Mouse (Mus musculus): Measurements from ENCODE around the gene Cuedc1.

Cuedc1 gene

GRCm38 (mm10) chr11:88086737-88087627, 10.9 kb upstream of the Cuedc1 start:
- DNase-seq (ENCODE audit: low read depth, low spot score) = peak; percentile 96

DNA sequence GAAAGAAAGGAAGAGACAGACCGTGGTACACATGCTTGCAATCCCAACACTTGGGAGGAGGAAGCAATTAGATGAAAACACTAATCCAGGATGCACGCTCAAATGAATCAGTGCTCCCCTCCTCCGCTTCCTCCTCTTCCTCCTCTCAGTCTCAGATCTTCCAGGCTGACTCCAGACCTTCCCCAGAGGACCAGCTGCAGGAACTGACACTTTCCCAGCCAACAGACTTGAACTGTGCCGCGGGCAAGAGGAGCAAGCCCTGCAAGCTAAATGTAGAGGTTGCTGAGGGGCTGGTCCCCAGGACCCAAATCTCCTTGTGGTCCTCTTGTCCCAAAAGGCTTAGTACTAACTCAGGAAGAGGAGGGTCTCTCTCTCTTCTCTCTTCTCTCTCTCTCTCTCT, 8.7 kb upstream of the Cuedc1 start:
- no peak for DNase-seq (ENCODE audit: low read depth, low spot score)

GRCm38 (mm10) chr11:88090293-88090692, 7.6 kb upstream of the Cuedc1 start:
- DNase-seq (ENCODE audit: low read depth, low spot score) = no peak

DNA sequence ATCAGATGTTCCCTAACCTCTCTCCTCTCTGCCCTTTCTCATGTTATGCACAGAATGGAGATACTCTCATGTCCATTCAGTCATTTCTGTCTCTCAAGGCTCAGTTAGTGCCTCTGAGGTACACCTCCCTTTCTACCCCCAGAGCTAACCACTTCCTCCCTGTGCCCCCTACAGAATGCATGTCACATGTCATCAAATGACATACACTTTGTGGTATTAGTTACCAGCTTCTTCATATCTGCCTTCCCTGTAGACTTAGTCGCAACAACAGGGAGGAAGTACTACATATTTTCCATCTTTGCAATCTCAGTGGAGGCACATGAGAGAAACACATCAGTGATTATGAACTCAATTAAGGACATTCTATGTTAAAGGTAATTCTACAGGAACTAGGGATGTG, 5.9 kb upstream of the Cuedc1 start:
- no peak for DNase-seq (ENCODE audit: low read depth, low spot score)

GRCm38 (mm10) chr11:88097173-88097572, 685 bp upstream of the Cuedc1 start:
- no peak for DNase-seq (ENCODE audit: low read depth, low spot score)

GRCm38 (mm10) chr11:88098787-88099598, 1.1 kb downstream of the Cuedc1 start:
- peak; percentile 47 for DNase-seq (ENCODE audit: low read depth, low spot score)

DNA sequence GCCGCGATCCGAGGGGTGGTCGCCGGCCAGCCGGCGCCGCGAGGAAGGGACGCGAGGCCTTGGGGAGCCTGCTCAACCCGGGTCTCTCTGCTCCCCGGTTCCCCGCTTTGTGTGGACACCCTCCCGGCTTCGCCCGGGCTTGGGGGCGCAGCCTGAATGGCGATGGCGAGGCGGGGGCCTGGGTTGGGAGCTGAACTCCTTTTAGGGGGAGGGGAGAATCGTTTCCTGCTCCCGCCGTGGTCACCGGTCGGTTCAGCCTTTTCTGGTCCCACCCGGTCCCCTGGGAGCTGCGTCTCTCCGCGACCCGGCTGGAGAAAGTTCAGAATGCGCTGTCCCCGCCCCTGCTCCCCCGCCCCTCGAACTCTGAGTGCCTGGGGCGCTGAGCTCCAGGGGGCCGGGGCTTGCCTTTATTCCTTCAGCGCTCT, 1.8 kb downstream of the Cuedc1 start:
- no peak for DNase-seq (ENCODE audit: low read depth, low spot score)

GRCm38 (mm10) chr11:88100170-88100569, 2.3 kb downstream of the Cuedc1 start:
- DNase-seq (ENCODE audit: low read depth, low spot score) = no peak

GRCm38 (mm10) chr11:88103214-88103941, 5.5 kb downstream of the Cuedc1 start:
- no peak for DNase-seq (ENCODE audit: low read depth, low spot score)

- DNase-seq (ENCODE audit: low read depth, low spot score) = no peak
These were observed 7.8 kb downstream of the Cuedc1 start for GRCm38 (mm10) chr11:88105494-88106291.

- no peak for DNase-seq (ENCODE audit: low read depth, low spot score)
These were observed 8.4 kb downstream of the Cuedc1 start for GRCm38 (mm10) chr11:88106292-88106554.

- no peak for DNase-seq (ENCODE audit: low read depth, low spot score)
These were observed 9.5 kb downstream of the Cuedc1 start for GRCm38 (mm10) chr11:88107365-88107764.

DNA sequence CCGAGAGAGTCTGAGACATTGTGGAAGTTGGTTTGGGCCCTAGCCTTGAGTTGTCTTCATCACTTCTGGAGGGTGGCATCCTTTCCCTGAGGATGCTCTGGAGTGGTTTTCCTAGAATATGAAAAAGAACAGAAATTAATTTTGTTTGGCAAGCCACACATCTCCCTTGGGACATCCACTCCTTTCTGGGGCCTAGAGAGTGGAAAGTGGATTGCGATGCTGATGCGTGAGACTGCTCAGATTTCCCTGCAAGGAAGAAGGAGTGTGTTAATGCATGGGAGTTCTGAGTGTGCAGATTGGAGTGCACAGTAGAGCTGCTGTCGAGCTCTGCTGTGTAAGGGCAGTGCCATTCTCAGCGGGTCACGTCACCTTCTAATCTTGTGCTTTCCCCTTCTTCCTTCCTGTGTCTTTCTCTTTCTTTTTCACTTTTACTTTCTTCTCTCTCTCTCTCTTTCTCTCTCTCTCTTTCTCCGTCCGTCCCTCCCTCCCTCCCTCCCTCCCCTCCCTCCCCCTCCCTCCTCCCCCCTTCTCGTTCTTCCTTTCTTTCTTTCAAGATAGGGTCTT, 12.3 kb downstream of the Cuedc1 start:
- DNase-seq (ENCODE audit: low read depth, low spot score) = no peak

GRCm38 (mm10) chr11:88112078-88112477, 14.2 kb downstream of the Cuedc1 start:
- no peak for DNase-seq (ENCODE audit: low read depth, low spot score)

- no peak for DNase-seq (ENCODE audit: low read depth, low spot score)
These were observed 14.9 kb downstream of the Cuedc1 start for GRCm38 (mm10) chr11:88112677-88113333.

GRCm38 (mm10) chr11:88113543-88114271, 15.8 kb downstream of the Cuedc1 start:
- no peak for DNase-seq (ENCODE audit: low read depth, low spot score)

DNA sequence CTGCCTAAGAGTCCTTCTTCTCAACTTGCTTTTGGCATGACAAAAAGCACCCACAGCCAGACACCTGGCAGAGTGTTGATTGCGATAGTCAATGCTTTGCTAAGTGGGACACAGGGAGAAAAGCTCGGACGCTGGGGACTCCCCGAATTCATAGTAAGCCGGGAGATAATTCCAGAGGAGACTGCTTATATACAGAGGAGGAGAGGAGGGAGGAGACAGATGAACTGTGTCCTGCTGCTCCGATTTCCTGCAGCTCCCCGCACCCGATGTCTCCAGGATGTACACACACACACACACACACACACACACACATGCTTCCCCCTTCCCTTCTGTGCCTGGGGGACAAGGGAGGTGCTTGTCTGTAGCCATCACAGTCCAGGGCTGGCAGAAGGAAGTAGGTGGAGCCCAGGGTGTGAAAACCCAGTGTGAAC, 17.0 kb downstream of the Cuedc1 start:
- no peak for DNase-seq (ENCODE audit: low read depth, low spot score)

DNA sequence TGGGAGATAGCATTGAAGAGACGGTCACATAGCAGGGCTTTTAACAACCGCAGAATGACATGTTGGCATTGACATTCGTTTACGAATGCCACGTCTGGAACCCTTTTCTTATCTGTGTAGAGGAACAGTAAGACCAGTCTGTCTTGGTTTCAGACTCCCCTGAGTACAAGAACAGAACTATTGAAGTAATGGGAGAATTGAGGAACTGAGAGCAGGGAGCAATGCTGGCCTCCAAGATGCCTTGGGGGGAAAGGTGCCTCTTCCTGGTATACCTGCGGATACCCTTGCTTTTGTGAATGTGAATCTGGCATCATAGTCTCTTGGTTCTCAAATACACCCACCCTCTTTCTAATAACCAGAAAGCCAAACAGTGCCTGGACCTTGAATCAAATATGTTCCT, 18.7 kb downstream of the Cuedc1 start:
- DNase-seq (ENCODE audit: low read depth, low spot score) = no peak

DNA sequence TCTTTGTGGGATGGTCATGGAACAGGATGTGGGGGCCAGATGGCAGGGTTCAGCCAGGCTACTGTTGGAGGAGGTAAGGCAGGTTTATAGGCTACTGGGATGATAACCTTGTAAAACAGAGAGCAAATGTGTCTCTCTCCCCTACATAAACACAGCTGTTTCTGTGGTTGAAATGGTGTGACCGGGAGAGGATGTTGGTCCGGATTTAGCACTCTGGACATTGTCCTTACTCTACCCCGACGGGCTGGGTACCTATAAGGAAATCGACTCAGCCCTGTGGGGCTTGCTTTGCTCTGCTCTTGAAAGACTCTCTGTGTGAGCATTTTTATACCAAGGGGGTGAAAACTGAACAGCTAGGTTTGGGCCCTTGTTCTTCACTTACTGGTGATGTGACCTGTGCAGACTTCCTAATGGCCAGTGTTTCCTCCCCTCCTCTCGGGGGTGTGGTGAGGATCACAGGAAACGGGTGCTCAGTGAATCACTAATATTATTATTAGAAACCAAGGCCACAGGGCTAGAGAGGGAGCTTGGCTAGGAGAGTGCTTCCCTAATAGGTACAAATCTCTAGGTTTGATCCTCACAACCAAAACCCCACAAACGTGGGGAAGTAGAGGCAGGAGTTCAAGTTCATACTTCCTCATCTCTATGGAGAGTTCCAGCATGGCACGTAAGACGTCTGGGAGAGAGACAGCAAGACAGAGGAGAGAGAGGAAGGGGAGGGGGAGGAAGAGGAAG, 19.7 kb downstream of the Cuedc1 start:
- no peak for DNase-seq (ENCODE audit: low read depth, low spot score)
